Mouse (Mus musculus): ENCODE data around the gene Atp1b3.
"Not testable (repeated sequence)": the region's sequence is repeated elsewhere in the genome, so short reads cannot be mapped to it uniquely, and the experiment has no call there.

DNA sequence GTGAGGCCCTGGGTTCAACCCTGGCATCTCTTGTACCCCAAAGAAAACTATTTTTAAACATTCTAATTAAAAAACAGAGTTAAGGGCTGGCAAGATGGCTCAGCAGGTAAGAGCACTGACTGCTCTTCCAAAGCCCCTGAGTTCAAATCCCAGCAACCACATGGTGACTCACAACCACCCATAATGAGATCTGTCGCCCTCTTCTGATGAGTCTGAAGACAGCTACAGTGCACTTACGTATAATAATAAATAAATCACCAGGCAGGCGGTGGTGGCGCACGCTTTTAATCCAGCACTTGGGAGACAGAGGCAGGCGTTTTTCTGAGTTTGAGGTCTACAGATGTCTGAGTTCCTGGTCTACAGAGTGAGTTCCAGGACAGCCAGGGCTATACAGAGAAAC lies 12.5 kb downstream of the Atp1b3 start:
- 0 out of 2 replicates have a peak, but pooled peaks have one; percentile 13 for TF ChIP-seq CTCF (IDR thresholded peaks at IDR 0.05; ENCODE audit: low read depth)
- TF ChIP-seq EP300 (IDR thresholded peaks at IDR 0.05; ENCODE audit: low read depth), result not testable (repeated sequence)

All from liver, embryonic 14.5 days (tissue).